Mouse (Mus musculus): ENCODE data around the gene Olfr1357.
"Not testable (repeated sequence)": the region's sequence is repeated elsewhere in the genome, so short reads cannot be mapped to it uniquely, and the experiment has no call there.

The Olfr1357 gene

GRCm38 (mm10) chr10:78617974-78618373 is at the start of gene Olfr1357:
Gene Olfr1357, minus strand, starts transcription at chr10:78618074.
- in situ Hi-C loops (cut with MboI, MseI), result no loop called here

GRCm38 (mm10) chr10:78666696-78667095 is 48.8 kb upstream of the Olfr1357 start:
- in situ Hi-C loops (cut with MboI, MseI), result not testable (repeated sequence)

- in situ Hi-C loops (cut with MboI, MseI), result no loop called here
These were observed 46.7 kb upstream of the Olfr1357 start for GRCm38 (mm10) chr10:78664546-78664945.

- in situ Hi-C loops (cut with MboI, MseI), result no loop called here
These were observed 43.3 kb upstream of the Olfr1357 start for GRCm38 (mm10) chr10:78661198-78661597.

DNA sequence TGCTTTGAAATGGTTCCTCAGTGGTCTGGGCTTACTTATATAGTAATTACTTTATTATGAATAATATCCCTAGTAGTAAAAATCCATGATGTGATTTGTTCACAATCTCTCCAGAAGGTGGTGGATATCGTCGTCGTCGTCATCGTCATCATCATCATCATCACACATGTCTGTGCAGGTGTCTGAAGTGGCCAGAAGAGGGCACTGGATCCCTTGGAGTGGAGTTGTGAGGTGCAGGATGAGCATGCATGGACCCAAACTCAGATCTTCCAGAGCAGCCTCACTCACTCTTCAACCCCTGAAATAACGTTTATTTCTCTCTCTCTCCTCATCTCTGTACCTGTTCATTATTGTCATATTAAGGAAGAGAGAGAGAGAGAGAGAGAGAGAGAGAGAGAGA is 14.4 kb upstream of the Olfr1357 start:
- in situ Hi-C loops (cut with MboI, MseI), result loop anchor here (25.0 kb wide), 1 partner anchor 480 kb away; no protein-coding TSS in a partner anchor

GRCm38 (mm10) chr10:78630194-78630593 is 12.3 kb upstream of the Olfr1357 start:
- in situ Hi-C loops (cut with MboI, MseI), result loop anchor here (25.0 kb wide), 1 partner anchor 482 kb away; no protein-coding TSS in a partner anchor

- in situ Hi-C loops (cut with MboI, MseI), result not testable (repeated sequence)
These were observed 5.3 kb upstream of the Olfr1357 start for GRCm38 (mm10) chr10:78623143-78623542.

DNA sequence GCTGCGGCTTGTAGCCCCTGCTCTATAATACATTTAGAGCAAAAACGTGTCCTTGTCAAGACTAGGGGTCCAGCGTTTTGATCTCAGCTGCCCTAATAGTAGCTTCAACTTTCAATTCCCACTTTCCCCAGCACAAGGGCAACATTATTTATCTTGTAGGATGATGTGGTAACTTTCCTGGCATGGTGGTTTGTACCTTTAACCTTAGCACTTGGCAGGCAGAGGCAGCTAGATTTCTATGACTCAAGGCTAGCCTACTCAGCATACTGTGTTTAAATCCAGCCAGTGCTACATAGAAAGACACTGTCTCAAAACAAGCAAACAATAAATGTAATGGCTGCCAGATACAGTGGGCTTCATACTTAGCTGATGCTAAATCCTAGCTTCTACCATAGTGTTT is 10.3 kb downstream of the Olfr1357 start:
- in situ Hi-C loops (cut with MboI, MseI), result no loop called here

GRCm38 (mm10) chr10:78605080-78605479 is 12.8 kb downstream of the Olfr1357 start:
- in situ Hi-C loops (cut with MboI, MseI), result no loop called here

DNA sequence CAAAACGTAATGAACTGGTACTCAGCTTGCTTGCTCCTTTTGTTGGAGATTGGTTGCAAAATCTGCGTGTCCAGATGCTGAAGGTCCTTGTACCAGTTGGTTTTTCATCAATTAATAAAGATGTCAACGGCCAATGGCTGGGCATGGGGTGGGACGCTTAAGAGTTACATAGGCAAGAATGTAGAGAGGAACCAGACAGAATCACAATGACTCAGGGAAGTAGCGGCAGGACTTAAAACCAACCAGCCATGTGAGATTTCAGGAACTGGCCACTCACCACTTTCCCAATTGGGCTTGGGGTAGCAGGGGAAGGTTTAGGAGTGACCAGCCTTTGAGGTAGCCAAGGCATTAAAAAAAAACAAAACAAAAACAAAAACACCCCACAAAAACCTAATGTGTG is 18.0 kb downstream of the Olfr1357 start:
- in situ Hi-C loops (cut with MboI, MseI), result loop anchor here (25.0 kb wide), 2 partner anchors 963 to 1087 kb away; partner anchors contain the start of genes Cdc34 and Gzmm

DNA sequence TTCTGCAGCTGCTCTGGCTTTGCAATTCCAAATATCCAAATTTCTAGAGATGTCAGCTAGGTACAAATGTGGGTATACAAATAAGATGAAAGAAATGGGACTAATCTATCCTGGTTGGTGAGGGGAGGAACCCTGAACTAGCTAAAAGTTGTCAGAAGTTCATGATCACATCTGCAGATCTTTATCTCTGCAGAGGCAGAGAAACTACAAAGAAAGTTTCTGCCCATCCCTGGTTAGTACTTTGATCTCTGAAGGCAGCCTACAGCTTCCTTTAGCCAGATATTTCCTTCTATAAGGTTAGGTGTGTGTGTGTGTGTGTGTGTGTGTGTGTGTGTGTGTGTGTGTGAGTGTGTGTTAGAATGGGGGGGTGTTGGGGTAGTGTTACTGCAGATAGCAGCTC is 23.3 kb downstream of the Olfr1357 start:
- in situ Hi-C loops (cut with MboI, MseI), result loop anchor here (25.0 kb wide), 2 partner anchors 957 to 1093 kb away; partner anchors contain the start of genes Cdc34 and Gzmm

- in situ Hi-C loops (cut with MboI, MseI), result loop anchor here (25.0 kb wide), 2 partner anchors 957 to 1093 kb away; partner anchors contain the start of genes Cdc34 and Gzmm
These were observed 23.7 kb downstream of the Olfr1357 start for GRCm38 (mm10) chr10:78594157-78594556.

- in situ Hi-C loops (cut with MboI, MseI), result loop anchor here (25.0 kb wide), 2 partner anchors 956 to 1094 kb away; partner anchors contain the start of genes Cdc34 and Gzmm
These were observed 24.1 kb downstream of the Olfr1357 start for GRCm38 (mm10) chr10:78593736-78594135.

GRCm38 (mm10) chr10:78592856-78593379 is 25.0 kb downstream of the Olfr1357 start:
- in situ Hi-C loops (cut with MboI, MseI), result loop anchor here (25.0 kb wide), 2 partner anchors 956 to 1094 kb away; partner anchors contain the start of genes Cdc34 and Gzmm

DNA sequence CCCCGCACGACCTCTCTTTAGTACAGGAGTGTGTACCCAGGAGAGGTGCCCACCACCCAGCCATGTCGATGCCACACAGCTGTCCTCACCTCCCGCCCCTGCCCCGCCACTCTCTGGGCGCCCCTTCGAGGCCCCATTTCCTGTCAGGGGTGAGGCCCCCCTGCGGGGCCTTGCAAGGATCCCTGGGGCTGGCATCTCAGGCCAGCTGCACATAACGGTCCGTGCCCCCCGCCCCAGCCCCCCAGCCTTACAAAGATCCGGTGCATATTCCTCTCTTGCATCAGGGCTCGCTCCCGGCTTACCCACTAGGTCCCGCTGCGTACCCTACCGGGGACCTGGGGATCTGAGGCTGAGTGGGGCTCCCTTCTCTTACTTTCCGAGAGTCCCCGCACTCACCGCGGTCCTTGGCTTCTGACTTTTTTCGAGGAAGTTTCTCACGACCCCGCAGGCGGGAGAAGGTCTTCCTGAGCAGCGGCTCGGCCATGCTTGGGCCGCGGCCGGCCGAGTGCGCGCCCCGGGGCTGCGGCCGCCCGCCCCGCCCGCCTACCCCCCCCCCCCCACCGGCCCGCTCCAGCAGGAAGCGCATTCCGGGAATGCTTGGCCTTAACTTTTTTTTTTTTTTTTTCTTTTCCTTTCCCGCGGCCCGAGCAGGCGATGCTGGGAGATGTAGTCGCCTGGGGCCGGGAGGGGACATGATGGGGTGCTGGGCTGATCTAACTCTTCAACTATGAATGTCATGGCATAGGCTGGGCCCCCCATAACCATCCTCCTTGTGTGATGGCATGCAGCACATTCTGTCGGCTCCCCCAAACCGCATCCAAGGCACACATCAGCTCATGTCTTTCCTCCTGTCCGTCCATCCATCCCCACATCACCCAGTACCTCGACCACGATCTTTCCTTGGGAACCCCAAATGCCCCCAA is 26.2 kb downstream of the Olfr1357 start, which contains the start of gene Syde1:
Gene Syde1 (minus strand): TSS at position 559 of the 923 bp plus-strand sequence.
- in situ Hi-C loops (cut with MboI, MseI), result loop anchor here (25.0 kb wide), 2 partner anchors 954 to 1096 kb away; partner anchors contain the start of genes Cdc34 and Gzmm

GRCm38 (mm10) chr10:78590744-78591143 is 27.1 kb downstream of the Olfr1357 start:
- in situ Hi-C loops (cut with MboI, MseI), result loop anchor here (25.0 kb wide), 2 partner anchors 953 to 1097 kb away; partner anchors contain the start of genes Cdc34 and Gzmm

DNA sequence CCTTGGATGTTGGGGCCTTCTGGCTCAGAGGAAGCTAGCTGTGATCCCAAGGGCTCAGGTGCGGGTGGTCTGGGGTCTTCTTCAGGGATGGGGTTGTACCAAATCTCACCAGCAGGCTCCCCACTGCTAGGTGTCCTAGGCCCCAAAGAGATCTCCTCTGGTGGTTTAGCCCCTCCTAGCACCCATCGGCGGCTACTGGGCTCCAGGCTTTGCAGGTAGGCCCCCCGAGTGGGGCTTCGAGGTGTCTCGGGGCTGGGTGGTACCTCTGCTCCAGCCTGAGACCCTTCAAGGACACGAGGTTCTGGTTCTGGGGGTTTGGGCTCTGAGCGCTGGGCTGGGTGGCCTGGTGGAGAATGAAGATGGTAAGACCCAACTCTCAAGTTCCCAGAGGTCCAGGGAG is 28.0 kb downstream of the Olfr1357 start:
- in situ Hi-C loops (cut with MboI, MseI), result loop anchor here (10.0 to 25.0 kb wide), 3 partner anchors 105 to 1097 kb away; partner anchors contain the start of genes Cdc34 and Gzmm

GRCm38 (mm10) chr10:78589291-78589690 is 28.6 kb downstream of the Olfr1357 start:
- in situ Hi-C loops (cut with MboI, MseI), result loop anchor here (10.0 to 25.0 kb wide), 3 partner anchors 104 to 1098 kb away; partner anchors contain the start of genes Cdc34 and Gzmm

GRCm38 (mm10) chr10:78586026-78586425 is 31.8 kb downstream of the Olfr1357 start:
- in situ Hi-C loops (cut with MboI, MseI), result loop anchor here (10.0 to 25.0 kb wide), 3 partner anchors 101 to 1101 kb away; partner anchors contain the start of genes Cdc34 and Gzmm

DNA sequence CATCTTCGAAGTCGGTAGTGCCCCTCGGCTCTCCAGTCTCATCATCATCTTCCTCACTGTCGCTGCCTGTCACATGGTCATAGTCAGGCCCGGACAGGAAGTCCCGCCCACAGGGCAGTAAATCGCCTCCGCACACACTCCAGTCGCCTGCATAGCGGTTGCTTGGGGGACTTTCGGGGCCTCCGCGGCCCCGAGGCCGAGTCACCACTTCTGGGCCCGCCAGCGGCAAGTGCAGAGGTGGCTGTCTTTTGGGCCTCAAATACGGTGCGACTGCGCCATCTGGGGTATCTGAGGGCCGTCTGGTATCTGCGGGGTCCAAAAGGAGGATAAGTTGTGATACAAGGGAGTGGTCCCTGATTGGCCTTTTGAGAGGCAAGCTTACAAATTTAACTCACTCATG is 32.3 kb downstream of the Olfr1357 start:
- in situ Hi-C loops (cut with MboI, MseI), result loop anchor here (10.0 to 25.0 kb wide), 3 partner anchors 101 to 1102 kb away; partner anchors contain the start of genes Cdc34 and Gzmm

DNA sequence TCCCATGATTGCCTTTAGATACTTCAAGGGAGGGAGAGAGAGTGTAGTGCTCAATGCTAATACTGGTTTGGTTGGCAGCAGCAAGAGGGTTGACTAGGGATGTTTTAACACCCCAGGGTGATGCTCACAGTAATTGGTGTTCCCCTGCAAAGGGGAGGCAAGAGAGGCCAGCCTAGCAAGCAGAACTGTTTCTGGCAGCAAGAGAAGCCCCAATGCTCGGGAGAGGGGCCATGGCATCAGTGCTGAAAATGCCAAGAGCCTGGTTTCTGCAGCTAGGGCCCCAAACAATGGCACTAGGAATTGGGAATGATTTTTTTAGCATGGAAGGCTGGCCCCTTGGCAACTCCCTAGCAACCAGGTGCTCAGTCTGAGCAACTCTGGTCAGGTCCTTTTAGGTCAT is 32.9 kb downstream of the Olfr1357 start:
- in situ Hi-C loops (cut with MboI, MseI), result loop anchor here (10.0 to 25.0 kb wide), 3 partner anchors 100 to 1102 kb away; partner anchors contain the start of genes Cdc34 and Gzmm
